Mouse (Mus musculus) megakaryocyte, embryonic 14.5 days (primary cell): ENCODE results near the gene Rit1. TPM values are rescaled to one million over a fixed set of nuclear protein-coding genes. Genes with fewer than 3 reads are reported as not detected.

Experiments used
- H3K27me3 ChIP-seq: replicated peaks from 2 replicates; pipeline ENCODE3; 2012; ENCODE audit warnings: inconsistent platforms
- H3K36me3 ChIP-seq: replicated peaks from 2 replicates; pipeline ENCODE3; 2012; ENCODE audit warnings: low read length, inconsistent platforms, mixed read lengths
- H3K4me1 ChIP-seq: 2 replicates; pipeline ENCODE4 v1.6.1; 2012; ENCODE audit warnings: inconsistent platforms
- H3K4me3 ChIP-seq: replicated peaks from 2 replicates; pipeline ENCODE3; 2012; ENCODE audit warnings: moderate library complexity, mild to moderate bottlenecking, inconsistent platforms
- H3K9me3 ChIP-seq: 2 replicates; pipeline ENCODE4 v1.6.1; 2012; ENCODE audit warnings: inconsistent platforms
- FLI1 ChIP-seq: IDR thresholded peaks from 2 replicates; pipeline ENCODE4 v1.6.1; 2012; ENCODE audit warnings: low read length, inconsistent platforms, mixed read lengths
- GATA1 ChIP-seq: IDR thresholded peaks from 3 replicates; pipeline ENCODE4 v1.6.1; 2012; ENCODE audit warnings: mixed read lengths, low read length, inconsistent platforms, borderline replicate concordance
- polyA plus RNA-seq: library from polyadenylated mRNA; stranded (reverse); fragments of >175 nt; gene quantifications from 2 replicates; pipeline ENCODE4 v1.2.3, GENCODE M21; 2012; ENCODE audit warnings: low replicate concordance; ENCODE audit not compliant: insufficient read depth

Rit1 gene
- 30.4 and 71.5 TPM in 2 replicates for polyA plus RNA-seq

- peaks cover 73% of the 10 kb centered on the region for H3K36me3 ChIP-seq
- no peaks in the 10 kb centered on the region for H3K27me3 ChIP-seq
- H3K9me3 ChIP-seq = no peaks in the 10 kb centered on the region
- H3K4me3 ChIP-seq = peak within 1 kb of the TSS; percentile 99
- peaks cover 65% of the 10 kb centered on the region for H3K4me1 ChIP-seq
- TF ChIP-seq GATA1 (no peak), FLI1 (no peak)
These were observed at the start of gene Rit1 for GRCm38 (mm10) chr3:88716399-88717197. Gene Rit1, plus strand, starts transcription at chr3:88716838.

- no peaks in the 10 kb centered on the region for H3K36me3 ChIP-seq
- H3K4me3 ChIP-seq = peak overlapping the region; percentile 89
- H3K9me3 ChIP-seq = no peaks in the 10 kb centered on the region
- peaks cover 24% of the 10 kb centered on the region; the same call in 1 of the 2 replicates for H3K4me1 ChIP-seq
- TF ChIP-seq FLI1 (no peak), GATA1 (no peak)
- no peaks in the 10 kb centered on the region for H3K27me3 ChIP-seq
These were observed 39.2 kb upstream of the Rit1 start for GRCm38 (mm10) chr3:88677399-88677798.

- TF ChIP-seq GATA1 = no peak
- no peak for TF ChIP-seq FLI1
- Histone ChIP-seq H3K36me3 (peaks cover 18% of the 10 kb centered on the region), H3K4me3 (no peak overlapping the region), H3K4me1 (peaks cover 30% of the 10 kb centered on the region), H3K9me3 (no peaks in the 10 kb centered on the region), H3K27me3 (no peaks in the 10 kb centered on the region)
These were observed 32.8 kb upstream of the Rit1 start for GRCm38 (mm10) chr3:88683814-88684213.

- H3K27me3 ChIP-seq = no peaks in the 10 kb centered on the region
- H3K4me1 ChIP-seq = peaks cover 30% of the 10 kb centered on the region
- TF ChIP-seq FLI1 (no peak), GATA1 (no peak)
- H3K9me3 ChIP-seq = no peaks in the 10 kb centered on the region
- H3K36me3 ChIP-seq = peaks cover 24% of the 10 kb centered on the region
- H3K4me3 ChIP-seq = peak overlapping the region; percentile 98
These were observed 32.2 kb upstream of the Rit1 start for GRCm38 (mm10) chr3:88684236-88684979.

- H3K4me3 ChIP-seq = peak within 1 kb of the TSS; percentile 98
- H3K36me3 ChIP-seq = peaks cover 32% of the 10 kb centered on the region
- TF ChIP-seq FLI1 (peak; percentile 74), GATA1 (no peak)
- H3K27me3 ChIP-seq = no peaks in the 10 kb centered on the region
- H3K4me1 ChIP-seq = peaks cover 30% of the 10 kb centered on the region
- no peaks in the 10 kb centered on the region for H3K9me3 ChIP-seq
These were observed 31.4 kb upstream of the Rit1 start, which contains the start of gene Khdc4 for GRCm38 (mm10) chr3:88684980-88685941. Gene Khdc4, plus strand, starts transcription at chr3:88685803.

- no peak for TF ChIP-seq GATA1
- Histone ChIP-seq H3K4me3 (peak overlapping the region; percentile 98), H3K27me3 (no peaks in the 10 kb centered on the region), H3K36me3 (peaks cover 40% of the 10 kb centered on the region), H3K9me3 (no peaks in the 10 kb centered on the region), H3K4me1 (peaks cover 30% of the 10 kb centered on the region)
These were observed 30.6 kb upstream of the Rit1 start for GRCm38 (mm10) chr3:88685958-88686451.

GRCm38 (mm10) chr3:88686734-88687611 lies 29.7 kb upstream of the Rit1 start:
- H3K9me3 ChIP-seq = no peaks in the 10 kb centered on the region
- TF ChIP-seq FLI1 (no peak), GATA1 (no peak)
- H3K27me3 ChIP-seq = no peaks in the 10 kb centered on the region
- peaks cover 48% of the 10 kb centered on the region for H3K36me3 ChIP-seq
- H3K4me3 ChIP-seq = peak overlapping the region; percentile 98
- peaks cover 25% of the 10 kb centered on the region for H3K4me1 ChIP-seq

GRCm38 (mm10) chr3:88689079-88689478 lies 27.6 kb upstream of the Rit1 start:
- Histone ChIP-seq H3K4me1 (peaks cover 28% of the 10 kb centered on the region), H3K27me3 (no peaks in the 10 kb centered on the region), H3K9me3 (no peaks in the 10 kb centered on the region), H3K4me3 (no peak overlapping the region), H3K36me3 (peaks cover 68% of the 10 kb centered on the region)
- TF ChIP-seq FLI1 (no peak), GATA1 (no peak)

GRCm38 (mm10) chr3:88695545-88695944 lies 21.1 kb upstream of the Rit1 start:
- TF ChIP-seq FLI1 = no peak
- TF ChIP-seq GATA1 = no peak
- Histone ChIP-seq H3K4me3 (no peak overlapping the region), H3K27me3 (no peaks in the 10 kb centered on the region), H3K36me3 (peaks cover 97% of the 10 kb centered on the region), H3K9me3 (no peaks in the 10 kb centered on the region), H3K4me1 (peaks cover 8% of the 10 kb centered on the region; the same call in 1 of the 2 replicates)
